In the genomic region with DNA sequence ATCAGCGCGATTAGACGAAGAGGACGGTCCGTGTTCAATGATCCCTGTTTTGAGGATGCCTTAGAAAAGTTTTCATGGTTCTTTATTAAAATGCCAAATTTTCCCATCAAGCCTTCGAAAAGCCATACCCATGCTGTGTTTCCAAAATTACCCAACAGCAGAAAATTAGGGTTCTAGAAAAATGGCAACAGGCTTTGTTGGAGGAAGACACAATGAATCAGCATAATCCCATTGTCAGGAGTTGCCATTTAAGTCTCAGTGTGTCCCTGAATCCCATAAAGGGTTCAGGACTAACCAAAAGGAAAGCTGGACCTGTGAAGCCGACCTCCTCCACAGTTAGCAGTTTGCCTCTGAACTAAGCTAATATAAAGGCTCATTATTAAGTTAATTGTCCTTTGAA, we compare ENCODE assay signal across 9 mouse cellular contexts.
DNase-seq lines count a peak whose midpoint lies in the region; ATAC-seq and TF ChIP-seq lines count a peak whose summit lies in the region.
"Had no signal": no experiment of that assay in that cellular context is flagged by ENCODE, and none has a peak within 500 bp of the region (broad histone marks: within the 10 kb centered on the region; RNA-seq: fewer than 3 reads in every experiment).

No protein-coding gene starts in this region.

- H3K4me2 ChIP-seq in liver, embryonic 13.5 days, result 0 out of 2 replicates have a peak overlapping the region, but pooled peaks have one; percentile 43

- no peak overlapping the region for H3K9ac ChIP-seq in liver, embryonic 13.5 days

- no peak for ATAC-seq in liver, embryonic 13.5 days (ENCODE audit: low read depth)
- ATAC-seq in monocyte, adult 5-6 weeks (replicated peaks; ENCODE audit: insufficient number of reproducible peaks, low FRiP score, low TSS enrichment, poor library complexity, severe bottlenecking), result no peak

- H3K4me1 ChIP-seq in testis, adult 2 months (ENCODE audit: control insufficient read depth, insufficient read depth, low read length), result peaks cover 3% of the 10 kb centered on the region; the same call in 1 of the 2 replicates
- no peaks in the 10 kb centered on the region for H3K4me1 ChIP-seq in liver, embryonic 13.5 days (replicated peaks)

- H3K9me3 ChIP-seq in liver, embryonic 13.5 days (replicated peaks), result no peaks in the 10 kb centered on the region

- 39% methylated on average over 7 of the region's 7 CpGs for WGBS in liver, embryonic 13.5 days (ENCODE audit: insufficient replicate concordance)

- no peak for TF ChIP-seq CTCF in gastrocnemius, adult 2 months (IDR thresholded peaks at IDR 0.05)
- no peak for TF ChIP-seq CTCF in testis, adult 2 months (IDR thresholded peaks at IDR 0.05; ENCODE audit: control insufficient read depth, insufficient read depth, insufficient replicate concordance, low read depth, low read length)

- no peaks in the 10 kb centered on the region for H3K36me3 ChIP-seq in testis, adult 2 months (ENCODE audit: control insufficient read depth, insufficient read depth, low read length)
- no peaks in the 10 kb centered on the region for H3K36me3 ChIP-seq in liver, embryonic 13.5 days

- peak overlapping the region; percentile 62 for H3K4me3 ChIP-seq in gastrocnemius, adult 2 months
- peak overlapping the region; percentile 58 for H3K4me3 ChIP-seq in testis, adult 2 months (ENCODE audit: control insufficient read depth, low read depth, low read length)
- H3K4me3 ChIP-seq in liver, embryonic 13.5 days (replicated peaks), result peak overlapping the region; percentile 16; the same call in 1 of the 2 replicates

- no peak for DNase-seq in gastrocnemius, adult 2 months
- DNase-seq in gastrocnemius, adult 8-10 months (ENCODE audit: low spot score in 2 of 2), result no peak
- DNase-seq in testis, postnatal 10 days (ENCODE audit: low spot score), result no peak
- DNase-seq in liver, embryonic 13.5 days, result no peak
- no peak for DNase-seq in layer of hippocampus, adult 9-10 months (ENCODE audit: low spot score)
- DNase-seq in retina, postnatal 1 day, result no peak
- DNase-seq: kidney, adult 9 months had no signal

- TF ChIP-seq POLR2A in testis, adult 2 months (IDR thresholded peaks at IDR 0.05; ENCODE audit: control insufficient read depth, low read depth, low read length), result no peak

- H3K27ac ChIP-seq in gastrocnemius, adult 2 months, result no peak overlapping the region
- no peak overlapping the region for H3K27ac ChIP-seq in testis, adult 2 months (ENCODE audit: control insufficient read depth, insufficient read depth, low read depth, low read length)
- no peak overlapping the region for H3K27ac ChIP-seq in liver, embryonic 13.5 days

- H3K27me3 ChIP-seq in testis, adult 2 months (ENCODE audit: control insufficient read depth, insufficient read depth, low read length), result no peaks in the 10 kb centered on the region
- 0 out of 2 replicates have a peak, but pooled peaks cover 7% of the 10 kb centered on the region for H3K27me3 ChIP-seq in liver, embryonic 13.5 days

- intact Hi-C loops in gastrocnemius, adult 2 months (cut with DNase I), result loop anchor here (5.0 kb wide), 1 partner anchor 218 kb away; no protein-coding TSS in a partner anchor
